Mouse (Mus musculus): ENCODE results near the gene Dgki.

- TF ChIP-seq POLR2A (IDR thresholded peaks at IDR 0.05; ENCODE audit: low read depth, low read length): no peak
- no peak for TF ChIP-seq CTCF (IDR thresholded peaks at IDR 0.05; ENCODE audit: extremely low read depth, insufficient read length, insufficient replicate concordance, low read depth, low read length)
These were observed 508 bp upstream of the Dgki start for GRCm38 (mm10) chr6:37300492-37300891.
